Mouse (Mus musculus) embryonic fibroblast, embryonic 13.5 days (primary cell): ENCODE results near the gene Irak4.

Source experiments
- CTCF ChIP-seq: IDR thresholded peaks from 2 replicates; pipeline ENCODE4 v1.5.1; 2011; ENCODE audit warnings: mild to moderate bottlenecking, control low read depth, low read length, moderate library complexity, borderline replicate concordance; ENCODE audit not compliant: insufficient read depth
- POLR2A ChIP-seq: IDR thresholded peaks from 2 replicates; pipeline ENCODE4 v1.6.1; 2011; ENCODE audit warnings: low read depth, mild to moderate bottlenecking, control low read depth, low read length, moderate library complexity

DNA sequence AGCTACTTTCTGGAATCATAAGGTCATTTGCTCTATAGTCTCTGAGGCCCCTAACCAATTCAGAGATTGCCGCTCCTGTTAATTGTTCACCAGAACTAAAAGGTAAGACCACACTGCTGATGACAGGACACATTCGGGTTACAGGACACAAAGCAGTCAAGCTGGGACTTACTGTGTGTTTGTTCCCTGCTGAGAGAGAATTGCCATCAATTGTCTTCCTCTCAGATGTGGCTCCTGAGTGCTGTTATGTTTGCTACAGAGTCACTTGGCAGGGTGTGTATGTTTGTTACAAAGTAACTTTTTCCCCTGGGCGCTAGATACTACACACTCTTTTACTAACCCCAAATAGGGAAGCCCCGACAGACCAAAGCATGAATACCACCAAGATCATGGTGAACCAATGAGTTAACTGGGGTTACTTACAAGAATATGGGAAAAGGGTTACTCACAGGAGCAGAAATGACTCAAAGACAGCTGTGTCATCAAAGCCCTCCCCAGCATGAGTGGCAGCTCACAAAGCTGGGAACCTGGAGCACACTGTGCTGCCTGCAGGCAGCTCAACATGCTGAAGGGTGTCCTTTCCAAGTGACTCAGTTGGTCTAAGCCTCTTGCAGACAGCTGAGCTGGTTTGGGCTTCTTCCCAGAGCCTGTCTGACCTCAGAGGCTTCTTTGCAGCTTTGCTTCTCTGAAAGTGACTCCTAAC is 31.3 kb downstream of the Irak4 start:
- TF ChIP-seq POLR2A = no peak
- TF ChIP-seq CTCF = no peak
